Mouse (Mus musculus): ENCODE data around the gene Heatr5a. TPM values are rescaled to one million over a fixed set of nuclear protein-coding genes. Genes with fewer than 3 reads are reported as not detected.

Gene Heatr5a
- total RNA-seq (2018; cell fraction: chromatin; rRNA removed), result 100 to 1,000 TPM in 18 of 26 experiments, 10 to 100 TPM in 8; 24.0 to 402 (median 140) TPM
- total RNA-seq (2018; cell fraction: cytosol; rRNA removed), result 10 to 100 TPM; 16.3 to 55.2 (median 36.8) TPM
- 100 to 1,000 TPM in 10 of 26 experiments, 10 to 100 TPM in 16; 34.1 to 225 (median 88.3) TPM for total RNA-seq (2018; cell fraction: nucleus; rRNA removed)
- polyA plus RNA-seq (2018), result 31.9 to 48.6 TPM (median 32.3 TPM) in 3 replicates

DNA sequence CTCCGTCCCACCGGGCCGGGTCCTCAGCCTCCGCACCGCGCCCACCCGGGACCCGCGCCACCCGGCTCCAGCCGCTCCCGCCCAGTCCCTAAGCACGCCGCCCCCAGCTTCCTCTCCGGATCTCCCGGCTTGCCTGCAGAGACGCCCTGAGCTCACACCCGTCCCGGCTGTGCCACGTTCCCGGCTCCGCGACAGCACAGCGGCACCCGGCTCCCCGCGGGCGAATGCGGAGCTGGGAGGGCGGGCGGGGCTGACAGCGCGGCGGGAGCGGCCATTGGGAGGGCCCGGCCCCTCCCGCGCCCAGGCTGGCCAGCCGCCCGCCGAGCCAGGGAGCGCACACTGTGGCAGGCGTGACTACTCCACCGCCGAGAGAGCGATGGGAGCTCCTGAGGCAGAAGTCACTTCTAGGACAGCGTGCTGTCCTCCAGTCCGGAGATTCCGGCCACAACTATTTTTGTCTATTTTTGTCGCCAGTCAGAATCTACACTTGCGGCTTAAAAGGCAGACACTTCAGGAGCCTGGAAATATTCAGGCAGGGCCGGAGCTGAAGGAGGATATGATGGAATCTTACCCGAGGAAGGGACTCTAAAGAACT, at the start of gene Heatr5a:
Gene Heatr5a, minus strand, starts transcription at position 252 of the 595 bp plus-strand sequence.
- H3K36me3 ChIP-seq (ENCODE audit: inconsistent target), result no peaks in the 10 kb centered on the region
- H3K4me3 ChIP-seq (ENCODE audit: inconsistent target), result peak within 1 kb of the TSS; percentile 69
- H3K27ac ChIP-seq, result peak within 1 kb of the TSS; percentile 80
- peaks cover 45% of the 10 kb centered on the region for H3K79me2 ChIP-seq (ENCODE audit: inconsistent target)
- under 1% methylated on average over 53 of the region's 53 CpGs for WGBS (ENCODE audit: missing documents)

DNA sequence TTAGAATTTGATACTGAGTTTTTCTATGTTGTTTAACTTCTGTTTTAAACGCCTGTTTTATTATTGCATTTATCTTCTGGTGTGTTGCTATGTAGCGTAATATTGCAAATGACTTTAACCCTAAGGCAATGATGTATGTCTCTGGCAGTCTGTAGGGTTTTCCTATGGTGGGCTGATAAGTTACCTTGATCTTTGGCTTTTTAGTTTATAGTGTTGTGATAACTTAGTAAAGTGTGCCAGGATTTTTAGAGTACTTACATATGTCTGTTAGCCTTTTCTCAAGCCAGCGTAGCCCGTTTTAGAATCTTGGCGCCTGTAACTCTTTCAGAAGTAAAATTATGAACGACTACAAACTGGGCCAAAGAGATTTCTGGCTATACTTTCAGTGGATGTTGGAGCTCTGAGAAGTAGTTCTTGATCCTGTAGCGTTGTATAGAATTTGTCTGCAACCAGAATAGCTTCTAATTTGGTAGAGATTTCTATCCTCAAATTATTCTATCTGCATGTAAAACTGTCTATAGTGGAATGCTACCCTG, 43.4 kb upstream of the Heatr5a start:
- Histone ChIP-seq H3K79me2 (ENCODE audit: inconsistent target) (no peaks in the 10 kb centered on the region), H3K36me3 (ENCODE audit: inconsistent target) (no peaks in the 10 kb centered on the region), H3K4me3 (ENCODE audit: inconsistent target) (no peak overlapping the region), H3K27ac (no peak overlapping the region)
- WGBS (ENCODE audit: missing documents), result 88% methylated on average over 7 of the region's 7 CpGs

DNA sequence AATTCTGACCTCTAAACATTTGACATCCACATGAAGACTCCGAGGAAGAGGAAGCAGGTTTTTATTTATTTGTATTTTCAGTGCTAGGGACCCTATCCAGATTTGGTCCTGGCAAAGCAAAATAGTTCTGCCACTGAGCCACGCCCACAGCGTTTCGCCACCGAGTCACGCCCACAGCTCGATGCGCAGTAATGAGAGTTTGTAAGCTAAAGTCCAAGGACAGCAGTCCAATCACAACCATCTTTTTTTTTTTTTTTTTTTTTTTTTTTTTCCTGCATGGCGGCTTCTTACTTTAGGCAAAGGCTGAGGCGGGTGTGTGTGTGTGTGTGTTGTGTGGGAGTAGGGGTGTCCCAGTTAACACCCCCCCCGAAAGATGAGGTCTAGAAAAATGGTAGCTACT, 42.9 kb upstream of the Heatr5a start:
- Histone ChIP-seq H3K4me3 (ENCODE audit: inconsistent target) (no peak overlapping the region), H3K27ac (no peak overlapping the region)

DNA sequence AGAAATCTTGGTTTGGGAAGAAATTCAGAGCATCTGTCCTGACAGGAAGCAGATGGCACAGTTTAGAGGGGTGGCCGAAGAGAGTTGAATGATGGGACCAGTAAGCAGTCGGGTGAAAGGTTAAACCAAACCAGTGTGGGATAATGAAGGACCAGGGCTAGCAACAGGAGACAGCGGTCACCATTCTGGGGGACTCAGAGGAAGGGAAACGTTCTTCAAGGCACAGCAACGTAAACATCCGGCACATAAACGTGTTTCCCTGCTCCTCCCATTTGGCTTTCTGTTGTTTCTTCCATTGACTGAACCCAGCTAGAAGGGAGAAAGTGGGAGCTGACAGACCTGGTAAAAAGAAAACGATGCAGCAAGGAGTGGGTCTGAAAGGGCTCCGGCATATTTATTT, 42.2 kb upstream of the Heatr5a start:
- WGBS (ENCODE audit: missing documents), result 46% methylated on average over 9 of the region's 9 CpGs
- no peaks in the 10 kb centered on the region for H3K79me2 ChIP-seq (ENCODE audit: inconsistent target)
- no peak overlapping the region for H3K27ac ChIP-seq
- no peaks in the 10 kb centered on the region for H3K36me3 ChIP-seq (ENCODE audit: inconsistent target)
- H3K4me3 ChIP-seq (ENCODE audit: inconsistent target), result no peak overlapping the region

More for the DNA sequence above, 42.9 kb upstream of the Heatr5a start:
- H3K36me3 ChIP-seq (ENCODE audit: inconsistent target), result no peaks in the 10 kb centered on the region
- WGBS (ENCODE audit: missing documents), result 96% methylated on average over 9 of the region's 11 CpGs
- H3K79me2 ChIP-seq (ENCODE audit: inconsistent target), result no peaks in the 10 kb centered on the region

DNA sequence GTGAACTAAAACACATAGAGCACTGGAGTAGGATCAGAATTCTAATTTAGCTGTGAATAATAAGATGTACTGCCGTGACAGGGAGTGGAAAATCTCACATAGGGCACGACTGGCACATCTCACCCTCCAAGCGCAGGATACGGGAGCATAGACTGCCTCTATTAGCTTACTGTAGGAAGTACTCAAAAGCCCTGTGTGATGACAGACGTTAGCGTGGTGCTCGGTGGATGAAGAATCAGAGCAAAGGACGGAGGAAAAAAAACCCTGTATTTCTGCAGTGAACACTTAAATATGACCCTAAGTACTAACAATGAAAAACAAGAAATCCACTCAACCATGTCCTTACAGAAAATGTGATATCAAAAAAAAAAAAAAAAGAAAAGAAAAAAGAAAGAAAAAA, 41.0 kb upstream of the Heatr5a start:
- no peak overlapping the region for H3K4me3 ChIP-seq (ENCODE audit: inconsistent target)
- 94% methylated on average over 8 of the region's 8 CpGs for WGBS (ENCODE audit: missing documents)
- H3K27ac ChIP-seq, result no peak overlapping the region
- no peaks in the 10 kb centered on the region for H3K36me3 ChIP-seq (ENCODE audit: inconsistent target)
- no peaks in the 10 kb centered on the region for H3K79me2 ChIP-seq (ENCODE audit: inconsistent target)

DNA sequence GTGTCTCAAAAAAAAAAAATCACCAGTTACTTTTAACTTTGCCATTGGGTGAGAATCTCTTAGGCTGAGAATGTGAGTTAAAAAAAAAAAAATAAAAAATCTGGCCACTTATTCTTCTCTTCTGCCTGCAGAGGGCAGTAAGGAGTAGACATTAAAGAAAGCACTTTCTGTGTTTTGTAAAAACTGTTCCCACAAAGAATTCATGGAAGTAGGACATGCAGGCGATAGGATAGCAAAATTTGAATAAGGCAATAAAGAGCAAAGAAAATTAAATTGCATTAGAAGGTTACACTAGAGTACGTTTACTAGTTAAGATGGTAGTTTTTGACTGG, 39.5 kb upstream of the Heatr5a start:
- no peak overlapping the region for H3K4me3 ChIP-seq (ENCODE audit: inconsistent target)
- H3K79me2 ChIP-seq (ENCODE audit: inconsistent target), result no peaks in the 10 kb centered on the region
- 59% methylated on average over 2 of the region's 2 CpGs for WGBS (ENCODE audit: missing documents)

DNA sequence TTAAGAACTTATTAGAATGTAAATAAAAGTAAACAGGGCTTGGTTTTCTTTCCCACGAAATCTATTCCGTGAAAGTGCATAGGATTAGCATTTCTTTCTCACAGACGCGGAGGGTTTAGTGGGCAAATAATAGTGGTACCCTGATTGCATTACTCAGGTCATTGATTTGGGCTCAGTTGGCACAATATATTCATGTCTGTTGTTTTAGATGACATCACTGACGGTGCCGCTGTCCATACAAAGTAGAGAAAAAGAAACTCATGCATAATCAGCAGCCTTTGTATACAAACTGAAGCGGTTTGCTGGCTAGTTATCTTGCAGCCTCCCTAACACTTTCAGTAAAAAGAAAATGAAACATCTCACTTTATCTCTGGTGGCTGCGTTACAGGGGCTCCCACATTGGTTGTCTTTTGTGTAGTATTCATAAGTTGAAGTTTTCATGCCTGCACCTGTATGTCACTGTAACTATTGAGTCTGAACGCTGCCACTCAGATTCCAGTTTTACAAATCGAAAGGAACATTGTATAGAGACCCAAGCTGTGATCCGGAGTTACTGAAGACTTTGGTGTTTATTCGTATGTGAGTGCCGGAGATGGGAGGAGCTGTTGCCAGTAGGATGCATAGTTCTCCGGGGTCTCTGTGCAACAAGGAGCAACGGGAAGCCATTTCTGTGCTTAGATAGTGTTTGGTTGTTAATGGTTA, 39.0 kb upstream of the Heatr5a start:
- no peak overlapping the region for H3K4me3 ChIP-seq (ENCODE audit: inconsistent target)
- no peaks in the 10 kb centered on the region for H3K79me2 ChIP-seq (ENCODE audit: inconsistent target)
- no peak overlapping the region for H3K27ac ChIP-seq
- 70% methylated on average over 13 of the region's 15 CpGs for WGBS (ENCODE audit: missing documents)
- H3K36me3 ChIP-seq (ENCODE audit: inconsistent target), result no peaks in the 10 kb centered on the region

More for the DNA sequence above, 39.5 kb upstream of the Heatr5a start:
- Histone ChIP-seq H3K27ac (no peak overlapping the region), H3K36me3 (ENCODE audit: inconsistent target) (no peaks in the 10 kb centered on the region)

DNA sequence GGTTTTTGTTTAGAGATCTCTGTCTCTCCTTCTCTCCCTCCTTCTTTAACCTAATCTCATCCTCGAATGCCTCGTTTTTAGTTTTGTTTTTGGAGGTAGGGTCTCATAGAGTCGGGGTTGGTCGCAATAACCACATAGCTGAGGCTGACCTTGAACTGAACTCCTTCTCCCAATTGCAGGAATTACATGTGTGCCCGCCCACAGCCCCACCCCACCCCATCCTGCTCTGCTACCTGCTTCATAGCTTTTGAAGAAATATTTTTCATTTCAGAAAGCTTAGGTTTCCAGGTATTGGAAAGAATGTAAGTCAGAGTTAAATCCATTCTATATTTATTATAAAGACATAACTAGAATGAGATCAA, 35.5 kb upstream of the Heatr5a start:
- no peaks in the 10 kb centered on the region for H3K36me3 ChIP-seq (ENCODE audit: inconsistent target)
- H3K4me3 ChIP-seq (ENCODE audit: inconsistent target), result peak overlapping the region; percentile 81; the same call in 1 of the 2 replicates
- H3K27ac ChIP-seq, result no peak overlapping the region
- 29% methylated on average over 5 of the region's 5 CpGs for whole genome bisulfite sequencing (ENCODE audit: missing documents)
- no peaks in the 10 kb centered on the region for H3K79me2 ChIP-seq (ENCODE audit: inconsistent target)

DNA sequence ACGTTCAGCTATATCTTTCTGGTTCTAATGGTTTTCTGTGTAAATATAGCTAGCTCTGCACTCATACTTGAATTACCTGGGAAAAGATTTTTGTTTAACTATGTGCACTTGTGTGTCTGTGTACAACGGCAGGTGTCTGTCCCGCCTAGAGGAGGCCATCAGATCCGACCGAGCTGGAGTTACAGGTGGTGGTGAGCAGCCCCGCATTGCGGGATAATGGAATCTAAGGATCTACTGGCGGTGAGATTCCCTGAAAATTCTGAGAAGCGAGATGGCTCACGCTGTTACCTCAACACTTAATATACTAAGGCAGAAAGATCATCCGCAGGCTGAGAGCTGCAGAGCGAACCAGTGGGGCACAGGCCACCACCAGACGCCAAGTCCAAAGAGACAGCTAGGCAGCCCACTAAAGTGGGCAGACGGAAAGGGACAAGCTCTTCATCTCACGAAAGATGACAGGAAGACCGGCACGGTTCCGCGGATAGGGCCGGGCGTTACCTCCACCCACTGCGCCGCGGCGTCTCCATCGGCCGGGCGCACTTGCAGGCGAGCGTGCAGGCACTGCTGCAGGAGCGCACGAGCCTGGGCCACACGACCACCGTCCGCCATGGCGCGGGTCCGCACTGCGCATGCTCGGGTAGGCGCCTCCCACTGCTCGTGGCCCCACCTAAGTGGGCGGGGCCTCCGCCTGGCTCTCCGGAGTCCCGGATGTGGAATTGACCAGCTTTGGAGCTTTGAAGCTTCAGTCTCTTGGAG, 34.9 kb upstream of the Heatr5a start, which contains the start of gene Dtd2:
Gene Dtd2, minus strand, starts transcription at position 625 of the 756 bp plus-strand sequence.
- Histone ChIP-seq H3K36me3 (ENCODE audit: inconsistent target) (no peaks in the 10 kb centered on the region), H3K79me2 (ENCODE audit: inconsistent target) (no peaks in the 10 kb centered on the region), H3K27ac (0 out of 2 replicates have a peak within 1 kb of the TSS, but pooled peaks have one; percentile 22), H3K4me3 (ENCODE audit: inconsistent target) (peak within 1 kb of the TSS; percentile 81)
- WGBS (ENCODE audit: missing documents), result 2% methylated on average over 45 of the region's 46 CpGs

DNA sequence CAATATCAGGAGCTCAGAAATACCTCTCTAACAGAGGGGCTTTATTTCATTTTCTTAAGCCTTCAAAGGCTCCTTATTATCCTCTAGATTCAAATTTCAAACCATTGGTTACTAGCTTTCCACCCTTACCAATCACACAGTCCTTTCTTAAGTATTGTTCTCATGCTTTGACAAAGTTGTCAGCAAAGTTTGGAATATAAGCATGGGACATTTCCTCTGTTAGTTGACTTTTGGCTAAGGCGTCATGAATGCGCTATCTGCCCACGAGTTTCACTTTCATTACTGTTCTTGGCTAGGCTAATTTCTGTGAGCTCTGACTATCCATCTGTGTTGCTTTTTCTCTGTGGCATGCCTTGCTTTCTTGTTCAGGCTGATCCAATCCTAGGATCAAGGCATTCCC, 31.6 kb upstream of the Heatr5a start:
- no peak overlapping the region for H3K27ac ChIP-seq
- H3K4me3 ChIP-seq (ENCODE audit: inconsistent target), result no peak overlapping the region
- H3K79me2 ChIP-seq (ENCODE audit: inconsistent target), result no peaks in the 10 kb centered on the region
- 63% methylated on average over 3 of the region's 3 CpGs for WGBS (ENCODE audit: missing documents)
- H3K36me3 ChIP-seq (ENCODE audit: inconsistent target), result no peaks in the 10 kb centered on the region; the same call in 1 of the 2 replicates

DNA sequence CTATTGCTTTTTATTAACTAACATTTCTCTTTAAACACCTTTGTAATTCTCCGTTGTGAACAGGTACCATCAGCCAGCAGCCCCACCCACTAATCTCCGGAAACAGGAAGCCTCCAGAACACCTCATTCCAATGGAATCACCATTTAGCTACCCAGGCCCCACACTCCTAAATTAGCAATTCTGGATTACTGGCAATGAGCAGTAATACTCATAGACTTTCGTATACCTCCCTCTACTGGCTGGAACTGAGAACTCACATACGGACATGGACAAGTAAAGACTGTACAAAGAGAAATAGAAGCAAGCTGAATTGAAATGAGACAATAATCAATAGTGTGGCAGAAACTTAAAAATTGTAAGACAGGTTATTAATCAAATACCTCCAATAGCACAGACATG, 30.4 kb upstream of the Heatr5a start:
- H3K27ac ChIP-seq, result no peak overlapping the region
- H3K4me3 ChIP-seq (ENCODE audit: inconsistent target), result no peak overlapping the region
- H3K36me3 ChIP-seq (ENCODE audit: inconsistent target), result no peaks in the 10 kb centered on the region; the same call in 1 of the 2 replicates
- H3K79me2 ChIP-seq (ENCODE audit: inconsistent target), result no peaks in the 10 kb centered on the region
- 13% methylated on average over 4 of the region's 4 CpGs for WGBS (ENCODE audit: missing documents)

DNA sequence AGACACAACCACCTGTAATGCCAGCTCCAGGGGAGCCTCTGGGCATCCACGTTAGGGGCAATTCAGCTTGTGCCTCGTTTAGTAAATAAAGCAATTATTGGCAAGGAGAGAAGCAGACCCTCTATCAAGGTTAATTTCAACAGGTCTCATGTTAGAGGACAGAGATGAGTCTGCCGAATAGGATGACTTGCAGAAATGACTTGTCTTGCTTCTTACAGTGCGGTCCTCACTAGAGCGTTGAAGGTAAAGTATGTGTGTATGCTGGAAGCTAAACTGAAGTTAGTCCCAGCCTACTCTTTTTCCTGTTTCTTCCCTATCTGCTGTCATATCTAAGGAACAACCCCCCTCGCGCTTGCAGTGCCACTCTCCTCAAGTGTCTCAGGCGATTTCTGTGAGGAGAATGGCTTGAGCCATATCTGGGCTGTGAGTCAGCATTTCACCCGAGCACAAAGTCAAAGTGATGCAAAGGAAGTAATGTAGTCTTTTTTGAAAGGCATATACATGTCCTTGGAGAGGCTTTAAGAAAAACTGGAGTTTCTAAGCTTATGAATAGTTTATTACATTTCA, 27.3 kb upstream of the Heatr5a start:
- Histone ChIP-seq H3K27ac (no peak overlapping the region), H3K36me3 (ENCODE audit: inconsistent target) (no peaks in the 10 kb centered on the region; the same call in 1 of the 2 replicates), H3K4me3 (ENCODE audit: inconsistent target) (no peak overlapping the region), H3K79me2 (ENCODE audit: inconsistent target) (no peaks in the 10 kb centered on the region)
- 49% methylated on average over 9 of the region's 9 CpGs for WGBS (ENCODE audit: missing documents)

DNA sequence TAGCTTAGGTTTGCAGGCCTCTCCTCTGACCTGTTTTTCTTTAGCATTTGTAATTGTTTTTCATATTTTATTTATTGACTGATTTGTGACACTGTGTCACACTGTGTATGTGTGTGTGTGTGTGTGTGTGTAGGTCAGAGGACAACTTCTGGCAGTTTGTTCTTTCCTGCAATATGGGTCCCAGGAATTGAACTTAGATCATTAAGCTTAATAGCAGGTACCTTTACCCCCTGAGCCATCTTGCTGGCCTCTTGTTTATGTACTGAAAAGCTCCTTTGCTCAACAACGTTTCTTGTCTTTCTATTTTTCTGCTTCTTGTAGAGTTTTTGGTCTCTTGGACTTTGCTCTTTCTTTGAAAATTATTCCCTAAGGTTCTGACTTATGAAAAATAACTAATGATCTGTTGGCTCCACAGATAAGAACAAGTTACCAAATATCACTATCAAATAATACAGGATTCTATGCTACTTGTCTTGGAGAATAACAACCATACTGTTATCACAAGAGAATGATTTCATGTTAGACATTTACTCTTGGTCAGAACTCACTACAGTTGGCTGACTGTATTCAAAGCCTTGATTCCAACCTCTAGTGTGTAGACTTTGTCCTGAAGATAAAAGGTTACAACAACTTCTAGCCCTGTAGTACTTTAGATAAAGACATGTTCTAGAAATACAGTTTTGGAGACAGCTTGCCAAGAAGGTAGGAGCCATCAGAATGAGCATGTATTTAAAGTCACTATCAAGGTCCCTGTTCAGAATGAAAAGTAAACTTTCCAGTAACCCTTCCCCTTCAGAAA, 24.8 kb upstream of the Heatr5a start:
- Histone ChIP-seq H3K79me2 (ENCODE audit: inconsistent target) (no peaks in the 10 kb centered on the region), H3K27ac (no peak overlapping the region), H3K4me3 (ENCODE audit: inconsistent target) (no peak overlapping the region), H3K36me3 (ENCODE audit: inconsistent target) (no peaks in the 10 kb centered on the region; the same call in 1 of the 2 replicates)
- WGBS (ENCODE audit: missing documents), result 93% methylated on average over 1 of the region's 1 CpGs

All from macrophage (primary cell).